In genomic region chr1:36098432-36098831, GRCm38 (mm10) we compare ENCODE assay signal across 21 mouse cellular contexts. TPM values are rescaled to one million over a fixed set of nuclear protein-coding genes. Genes with fewer than 3 reads are reported as not detected.
DNase-seq lines count a peak whose midpoint lies in the region; ATAC-seq lines count a peak whose summit lies in the region.
"Had no signal": no experiment of that assay in that cellular context is flagged by ENCODE, and none has a peak within 500 bp of the region (broad histone marks: within the 10 kb centered on the region; RNA-seq: fewer than 3 reads in every experiment).

No protein-coding gene starts in this region.

- no peaks in the 10 kb centered on the region for H3K27me3 ChIP-seq in heart, embryonic 12.5 days (replicated peaks)
- H3K27me3 ChIP-seq in liver, embryonic 16.5 days (ENCODE audit: control insufficient read depth, insufficient read depth, low read depth, low read length) = no peaks in the 10 kb centered on the region
- H3K27me3 ChIP-seq in hindbrain, embryonic 10.5 days (ENCODE audit: insufficient read depth, poor library complexity, severe bottlenecking) = no peaks in the 10 kb centered on the region
- H3K27me3 ChIP-seq in forebrain, embryonic 16.5 days (replicated peaks; ENCODE audit: control insufficient read depth, insufficient read depth, low read length) = no peaks in the 10 kb centered on the region
- H3K27me3 ChIP-seq: embryonic facial prominence, embryonic 13.5 days; forebrain, embryonic 15.5 days had no signal

- H3K4me2 ChIP-seq in heart, embryonic 12.5 days = no peak overlapping the region
- no peak overlapping the region for H3K4me2 ChIP-seq in liver, embryonic 16.5 days (ENCODE audit: low read depth, low read length)
- no peak overlapping the region for H3K4me2 ChIP-seq in forebrain, embryonic 16.5 days (ENCODE audit: low read length)
- H3K4me2 ChIP-seq: embryonic facial prominence, embryonic 13.5 days; forebrain, embryonic 15.5 days; lung, embryonic 14.5 days had no signal

- H3K9me3 ChIP-seq in heart, embryonic 12.5 days (replicated peaks) = no peaks in the 10 kb centered on the region
- H3K9me3 ChIP-seq in liver, embryonic 16.5 days (replicated peaks; ENCODE audit: control insufficient read depth, low read length) = no peaks in the 10 kb centered on the region
- H3K9me3 ChIP-seq in hindbrain, embryonic 10.5 days = no peaks in the 10 kb centered on the region
- no peaks in the 10 kb centered on the region for H3K9me3 ChIP-seq in forebrain, embryonic 16.5 days (ENCODE audit: control insufficient read depth, low read length)
- H3K9me3 ChIP-seq: embryonic facial prominence, embryonic 13.5 days; forebrain, embryonic 15.5 days had no signal

- H3K36me3 ChIP-seq in heart, embryonic 12.5 days = peaks cover 51% of the 10 kb centered on the region
- peaks cover 54% of the 10 kb centered on the region for H3K36me3 ChIP-seq in liver, embryonic 16.5 days (ENCODE audit: control insufficient read depth, insufficient read depth)
- H3K36me3 ChIP-seq in hindbrain, embryonic 10.5 days = peaks cover 99% of the 10 kb centered on the region
- H3K36me3 ChIP-seq in forebrain, embryonic 16.5 days (ENCODE audit: control insufficient read depth, insufficient read depth) = peaks cover 2% of the 10 kb centered on the region

- peak; percentile 65 for DNase-seq in gastrocnemius, adult 18-20 months (ENCODE audit: low spot score)
- DNase-seq in gastrocnemius, postnatal 36 days = no peak
- no peak for DNase-seq in heart, postnatal 25 days (ENCODE audit: low spot score)
- DNase-seq in adipocyte (ENCODE audit: low spot score) = peak; percentile 57
- no peak for DNase-seq in hindbrain, embryonic 10.5 days (ENCODE audit: low spot score)
- DNase-seq: adrenal gland, postnatal 14 days; cerebellum, postnatal 14 days; lung, embryonic 14.5 days; lung, postnatal 36 days; retina, postnatal 1 day; right cerebral cortex, postnatal 4 days had no signal

- ATAC-seq in heart, embryonic 12.5 days (ENCODE audit: insufficient number of reproducible peaks, low FRiP score) = no peak
- no peak for ATAC-seq in liver, embryonic 16.5 days (ENCODE audit: low read depth)
- no peak for ATAC-seq in forebrain, embryonic 16.5 days
- ATAC-seq: activated CD4-positive, CD25-positive, alpha-beta regulatory T cell, adult 4 months; forebrain, embryonic 15.5 days; hindbrain, embryonic 16.5 days; intestine, embryonic 16.5 days; midbrain, embryonic 16.5 days had no signal

- intact Hi-C loops in gastrocnemius, postnatal 36 days (cut with DNase I) = no loop called here
- intact Hi-C loops in heart, postnatal 25 days (cut with DNase I) = no loop called here

- peaks cover 43% of the 10 kb centered on the region for H3K4me1 ChIP-seq in heart, embryonic 12.5 days (replicated peaks)
- peaks cover 69% of the 10 kb centered on the region for H3K4me1 ChIP-seq in liver, embryonic 16.5 days (ENCODE audit: control insufficient read depth, low read depth, low read length)
- no peaks in the 10 kb centered on the region for H3K4me1 ChIP-seq in hindbrain, embryonic 10.5 days (replicated peaks)
- peaks cover 14% of the 10 kb centered on the region for H3K4me1 ChIP-seq in forebrain, embryonic 16.5 days (replicated peaks; ENCODE audit: control insufficient read depth, insufficient read depth, low read length)

- 50% methylated on average over 4 of the region's 4 CpGs for WGBS in heart, embryonic 12.5 days
- WGBS in liver, embryonic 16.5 days (ENCODE audit: insufficient replicate concordance) = 86% methylated on average over 4 of the region's 4 CpGs
- 93% methylated on average over 4 of the region's 4 CpGs for WGBS in hindbrain, embryonic 10.5 days
- 95% methylated on average over 4 of the region's 4 CpGs for WGBS in forebrain, embryonic 16.5 days

- peak overlapping the region; percentile 31 for H3K27ac ChIP-seq in heart, embryonic 12.5 days (ENCODE audit: poor library complexity, severe bottlenecking)
- H3K27ac ChIP-seq in liver, embryonic 16.5 days (ENCODE audit: low read length) = peak overlapping the region; percentile 49
- no peak overlapping the region for H3K27ac ChIP-seq in hindbrain, embryonic 10.5 days
- no peak overlapping the region for H3K27ac ChIP-seq in forebrain, embryonic 16.5 days (ENCODE audit: low read length)
- H3K27ac ChIP-seq: embryonic facial prominence, embryonic 13.5 days; forebrain, embryonic 15.5 days; stomach, postnatal 0 days had no signal

- no peak overlapping the region; the same call in 1 of the 2 replicates for H3K9ac ChIP-seq in heart, embryonic 12.5 days
- no peak overlapping the region for H3K9ac ChIP-seq in liver, embryonic 16.5 days (ENCODE audit: low read depth, low read length)
- no peak overlapping the region for H3K9ac ChIP-seq in forebrain, embryonic 16.5 days (replicated peaks; ENCODE audit: low read depth, low read length)
- H3K9ac ChIP-seq: embryonic facial prominence, embryonic 13.5 days; forebrain, embryonic 15.5 days; lung, embryonic 14.5 days had no signal

- H3K4me3 ChIP-seq in heart, embryonic 12.5 days = no peak overlapping the region
- H3K4me3 ChIP-seq in liver, embryonic 16.5 days (ENCODE audit: low read depth, low read length) = no peak overlapping the region
- H3K4me3 ChIP-seq in hindbrain, embryonic 10.5 days = no peak overlapping the region
- H3K4me3 ChIP-seq in forebrain, embryonic 16.5 days (replicated peaks; ENCODE audit: low read length) = no peak overlapping the region
- H3K4me3 ChIP-seq: embryonic facial prominence, embryonic 13.5 days; forebrain, embryonic 15.5 days had no signal

RNA-seq across cellular contexts. Expression of gene Hs6st1, which starts 30.2 kb away (rescaled TPM):
- total RNA-seq in gastrocnemius, adult 18-20 months (2021) = 10 to 100 TPM; 19.7 to 22.0 TPM
- total RNA-seq in gastrocnemius, postnatal 36 days (2021) = 10 to 100 TPM; 18.4 to 22.2 TPM
- polyA plus RNA-seq in heart, embryonic 12.5 days (2016; fragmentation: Nextera tagmentation; extraction: Ambion mirVana) = 13.0 and 15.3 TPM in 2 replicates
- 10 to 100 TPM; 23.0 to 23.1 TPM for total RNA-seq in heart, postnatal 25 days (2021)
- 4.7 and 5.2 TPM in 2 replicates for polyA plus RNA-seq in liver, embryonic 16.5 days (2015; fragmentation: Nextera tagmentation; extraction: Ambion mirVana)
- 5.2 and 6.2 TPM in 2 replicates for polyA plus RNA-seq in hindbrain, embryonic 10.5 days (2016; fragmentation: Nextera tagmentation; extraction: Ambion mirVana)
- 6.2 and 7.4 TPM in 2 replicates for polyA plus RNA-seq in forebrain, embryonic 16.5 days (2015; fragmentation: Nextera tagmentation; extraction: Ambion mirVana)

Comparison
In these comparisons a context has a peak if more than half of its experiments do, and no peak if none do; other contexts are left out.
1. DNase-seq: peak in gastrocnemius, adult 18-20 months (single experiment) and adipocyte (single experiment); none in gastrocnemius, postnatal 36 days (0 of 2), heart, postnatal 25 days (single experiment) and hindbrain, embryonic 10.5 days (single experiment).
2. H3K27ac ChIP-seq: peak in heart, embryonic 12.5 days (single experiment) and liver, embryonic 16.5 days (single experiment); none in hindbrain, embryonic 10.5 days (single experiment) and forebrain, embryonic 16.5 days (single experiment).